Mouse (Mus musculus): ENCODE measurements around the gene Ube2i. TPM values are rescaled to one million over a fixed set of nuclear protein-coding genes. Genes with fewer than 3 reads are reported as not detected.
"Not testable (repeated sequence)": the region's sequence is repeated elsewhere in the genome, so short reads cannot be mapped to it uniquely, and the experiment has no call there.

Gene Ube2i
- polyA plus RNA-seq, 1 experiment from 2014 or later, result 823 TPM

DNA sequence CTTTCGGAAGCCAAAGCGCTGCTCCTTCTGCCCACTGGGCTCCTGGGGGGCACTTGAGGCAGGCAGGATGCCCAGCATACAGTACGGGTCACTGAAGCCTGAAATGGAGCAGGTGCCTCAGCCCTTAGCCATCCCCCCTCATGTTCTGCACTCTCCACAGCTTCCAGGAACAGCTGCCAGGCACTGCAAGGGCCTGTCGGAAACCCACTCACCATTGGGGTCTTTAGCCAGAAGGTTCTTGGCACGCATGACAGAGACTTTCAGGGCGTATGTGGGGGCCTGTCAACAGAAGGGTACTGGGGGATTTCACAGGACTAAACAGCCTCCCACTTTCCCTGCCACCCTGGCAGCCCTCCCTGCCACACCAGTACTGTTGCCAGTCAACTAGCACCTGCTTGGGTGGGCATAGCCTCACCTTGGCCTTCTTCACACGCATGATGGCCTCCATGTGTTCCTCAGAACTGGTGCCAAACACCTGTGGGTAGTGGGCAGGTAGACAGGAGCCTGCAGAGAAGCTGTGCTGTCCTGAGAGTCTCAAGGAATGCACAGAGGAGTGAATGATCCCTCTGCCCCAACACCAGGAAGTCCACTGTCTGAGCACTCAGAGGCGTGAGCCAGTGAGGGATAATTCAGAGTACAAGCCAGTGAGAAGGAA lies 24.1 kb downstream of the Ube2i start:
- H3K9ac ChIP-seq (replicated peaks), result no peak overlapping the region
- H3K4me1 ChIP-seq, result peaks cover 28% of the 10 kb centered on the region
- WGBS, result 81% methylated on average over 8 of the region's 8 CpGs
- H3K4me2 ChIP-seq (replicated peaks), result no peak overlapping the region
- no peak for ATAC-seq (ENCODE audit: low FRiP score, low read depth)
- no peak overlapping the region for H3K27ac ChIP-seq (replicated peaks)
- no peak overlapping the region for H3K4me3 ChIP-seq
- peaks cover 15% of the 10 kb centered on the region for H3K27me3 ChIP-seq
- H3K36me3 ChIP-seq, result peaks cover 6% of the 10 kb centered on the region; the same call in 1 of the 2 replicates
- no peaks in the 10 kb centered on the region for H3K9me3 ChIP-seq

- Histone ChIP-seq H3K27ac (replicated peaks) (no peak overlapping the region), H3K4me1 (peaks cover 14% of the 10 kb centered on the region), H3K9ac (replicated peaks) (peak overlapping the region; percentile 11; the same call in 1 of the 2 replicates), H3K9me3 (no peaks in the 10 kb centered on the region), H3K27me3 (no peaks in the 10 kb centered on the region), H3K4me2 (replicated peaks) (no peak overlapping the region), H3K4me3 (no peak overlapping the region), H3K36me3 (peaks cover 27% of the 10 kb centered on the region)
- WGBS, result 83% methylated on average over 18 of the region's 18 CpGs
- no peak for ATAC-seq (ENCODE audit: low FRiP score, low read depth)
Measured at GRCm38 (mm10) chr17:25248033-25248750, 26.2 kb downstream of the Ube2i start.

- 89% methylated on average over 16 of the region's 16 CpGs for WGBS
- H3K27me3 ChIP-seq, result no peaks in the 10 kb centered on the region
- ATAC-seq (ENCODE audit: low FRiP score, low read depth), result no peak
- H3K4me1 ChIP-seq, result peaks cover 13% of the 10 kb centered on the region
- peaks cover 40% of the 10 kb centered on the region for H3K36me3 ChIP-seq
- no peak overlapping the region for H3K27ac ChIP-seq (replicated peaks)
- H3K4me2 ChIP-seq (replicated peaks), result no peak overlapping the region
- no peak overlapping the region for H3K4me3 ChIP-seq
- H3K9me3 ChIP-seq, result no peaks in the 10 kb centered on the region
- H3K9ac ChIP-seq (replicated peaks), result no peak overlapping the region
Measured at GRCm38 (mm10) chr17:25244239-25244638, 30.2 kb downstream of the Ube2i start.

- H3K4me3 ChIP-seq, result no peak overlapping the region
- H3K9ac ChIP-seq (replicated peaks), result no peak overlapping the region
- H3K36me3 ChIP-seq, result peaks cover 40% of the 10 kb centered on the region
- no peaks in the 10 kb centered on the region for H3K27me3 ChIP-seq
- H3K27ac ChIP-seq (replicated peaks), result no peak overlapping the region
- no peak for ATAC-seq (ENCODE audit: low FRiP score, low read depth)
- 86% methylated on average over 11 of the region's 11 CpGs for whole genome bisulfite sequencing
- peaks cover 17% of the 10 kb centered on the region for H3K4me1 ChIP-seq
- H3K4me2 ChIP-seq (replicated peaks), result no peak overlapping the region
- no peaks in the 10 kb centered on the region for H3K9me3 ChIP-seq
Measured at GRCm38 (mm10) chr17:25243131-25243780, 31.2 kb downstream of the Ube2i start.

GRCm38 (mm10) chr17:25239695-25240636 lies 34.5 kb downstream of the Ube2i start, which contains the start of the genes Gnptg and Tsr3:
Gene Gnptg, minus strand, starts transcription at chr17:25240124.
Gene Tsr3, plus strand, starts transcription at chr17:25240170.
- Histone ChIP-seq H3K9me3 (no peaks in the 10 kb centered on the region), H3K36me3 (peaks cover 50% of the 10 kb centered on the region), H3K4me2 (replicated peaks) (peak within 1 kb of the TSS; percentile 96), H3K27ac (replicated peaks) (peak within 1 kb of the TSS; percentile 71), H3K27me3 (no peaks in the 10 kb centered on the region), H3K9ac (replicated peaks) (peak within 1 kb of the TSS; percentile 98), H3K4me1 (peaks cover 17% of the 10 kb centered on the region), H3K4me3 (peak within 1 kb of the TSS; percentile 97)
- WGBS, result under 1% methylated on average over 79 of the region's 80 CpGs
- ATAC-seq (ENCODE audit: low FRiP score, low read depth), result peak; percentile 87

DNA sequence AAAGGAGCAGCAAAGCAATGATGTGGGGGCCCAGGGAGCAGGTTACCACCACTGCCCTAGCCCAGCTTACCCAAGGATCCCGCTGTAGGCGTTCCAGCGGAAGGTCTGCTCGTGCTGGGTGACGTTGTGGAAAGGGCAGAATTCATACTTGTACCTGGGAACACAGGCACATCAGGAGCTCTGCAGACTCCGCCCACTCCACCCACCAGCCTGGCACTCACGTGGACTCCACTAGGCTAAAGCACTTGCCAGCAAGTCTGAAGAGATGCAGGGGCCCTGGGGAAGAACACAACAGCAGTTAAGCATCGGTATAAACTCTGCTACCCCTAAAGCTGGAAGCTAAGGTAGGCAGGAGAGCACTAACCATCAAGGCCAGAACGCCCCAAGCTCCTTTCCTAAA lies 38.8 kb downstream of the Ube2i start:
- H3K9me3 ChIP-seq, result no peaks in the 10 kb centered on the region
- H3K27me3 ChIP-seq, result no peaks in the 10 kb centered on the region
- peaks cover 8% of the 10 kb centered on the region for H3K4me1 ChIP-seq
- H3K27ac ChIP-seq (replicated peaks), result no peak overlapping the region
- ATAC-seq (ENCODE audit: low FRiP score, low read depth), result no peak
- no peak overlapping the region for H3K4me2 ChIP-seq (replicated peaks)
- H3K4me3 ChIP-seq, result no peak overlapping the region
- H3K9ac ChIP-seq (replicated peaks), result no peak overlapping the region
- H3K36me3 ChIP-seq, result peaks cover 37% of the 10 kb centered on the region
- 85% methylated on average over 9 of the region's 9 CpGs for WGBS

- H3K4me1 ChIP-seq; H3K4me3 ChIP-seq; H3K9me3 ChIP-seq; H3K27me3 ChIP-seq; H3K9ac ChIP-seq (replicated peaks); H3K27ac ChIP-seq (replicated peaks); H3K4me2 ChIP-seq (replicated peaks): not testable (repeated sequence)
- peak; percentile 68 for ATAC-seq (ENCODE audit: low FRiP score, low read depth)
- WGBS, result 88% methylated on average over 7 of the region's 11 CpGs
- H3K36me3 ChIP-seq, result peaks cover 45% of the 10 kb centered on the region
Measured at GRCm38 (mm10) chr17:25231621-25232020, 42.8 kb downstream of the Ube2i start.

DNA sequence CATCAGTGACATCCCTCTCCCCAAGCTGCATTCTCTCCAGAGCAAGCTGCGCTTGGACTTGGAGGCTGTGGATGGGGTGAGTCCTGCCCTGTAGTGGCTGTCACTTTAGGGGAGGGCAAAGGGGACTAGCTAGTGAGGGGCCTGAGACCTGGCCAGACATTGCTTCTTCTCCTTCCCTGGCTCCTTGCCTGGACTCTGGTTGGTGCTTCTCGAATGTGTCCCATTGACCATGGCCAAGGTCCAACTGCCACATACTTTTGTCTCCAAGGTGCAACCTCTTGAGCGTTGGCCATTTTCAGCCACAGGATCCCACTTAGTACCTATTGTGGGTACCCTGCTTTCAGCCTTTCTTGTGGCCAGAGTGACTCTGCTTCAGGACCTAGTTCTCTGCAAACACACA lies 43.7 kb downstream of the Ube2i start:
- no peak overlapping the region for H3K4me3 ChIP-seq
- no peak overlapping the region for H3K9ac ChIP-seq (replicated peaks)
- no peak overlapping the region for H3K4me2 ChIP-seq (replicated peaks)
- WGBS, result 92% methylated on average over 3 of the region's 3 CpGs
- H3K9me3 ChIP-seq, result no peaks in the 10 kb centered on the region
- H3K4me1 ChIP-seq, result no peaks in the 10 kb centered on the region
- no peak overlapping the region for H3K27ac ChIP-seq (replicated peaks)
- no peaks in the 10 kb centered on the region for H3K27me3 ChIP-seq
- peaks cover 36% of the 10 kb centered on the region for H3K36me3 ChIP-seq
- ATAC-seq (ENCODE audit: low FRiP score, low read depth), result no peak

- peaks cover 30% of the 10 kb centered on the region for H3K36me3 ChIP-seq
- not testable (repeated sequence) for H3K9me3 ChIP-seq; H3K4me2 ChIP-seq (replicated peaks); H3K9ac ChIP-seq (replicated peaks); H3K27me3 ChIP-seq; ATAC-seq (ENCODE audit: low FRiP score, low read depth); H3K4me3 ChIP-seq; H3K4me1 ChIP-seq; H3K27ac ChIP-seq (replicated peaks)
- WGBS, result 81% methylated on average over 17 of the region's 17 CpGs
Measured at GRCm38 (mm10) chr17:25230014-25230655, 44.3 kb downstream of the Ube2i start.

GRCm38 (mm10) chr17:25227991-25228390 lies 46.4 kb downstream of the Ube2i start:
- Histone ChIP-seq H3K4me1 (no peaks in the 10 kb centered on the region; the same call in 1 of the 2 replicates), H3K36me3 (peaks cover 21% of the 10 kb centered on the region), H3K27me3 (no peaks in the 10 kb centered on the region), H3K27ac (replicated peaks) (no peak overlapping the region), H3K4me3 (no peak overlapping the region), H3K9me3 (no peaks in the 10 kb centered on the region), H3K4me2 (replicated peaks) (no peak overlapping the region), H3K9ac (replicated peaks) (no peak overlapping the region)
- 88% methylated on average over 5 of the region's 5 CpGs for WGBS
- no peak for ATAC-seq (ENCODE audit: low FRiP score, low read depth)

GRCm38 (mm10) chr17:25225659-25226058 lies 48.8 kb downstream of the Ube2i start:
- Histone ChIP-seq H3K27me3 (peaks cover 7% of the 10 kb centered on the region), H3K36me3 (peaks cover 12% of the 10 kb centered on the region), H3K4me2 (replicated peaks) (no peak overlapping the region), H3K4me3 (no peak overlapping the region), H3K27ac (replicated peaks) (no peak overlapping the region), H3K9me3 (no peaks in the 10 kb centered on the region), H3K4me1 (peaks cover 11% of the 10 kb centered on the region; the same call in 1 of the 2 replicates), H3K9ac (replicated peaks) (no peak overlapping the region)
- 86% methylated on average over 4 of the region's 4 CpGs for WGBS
- ATAC-seq (ENCODE audit: low FRiP score, low read depth), result no peak
